In the genomic region with DNA sequence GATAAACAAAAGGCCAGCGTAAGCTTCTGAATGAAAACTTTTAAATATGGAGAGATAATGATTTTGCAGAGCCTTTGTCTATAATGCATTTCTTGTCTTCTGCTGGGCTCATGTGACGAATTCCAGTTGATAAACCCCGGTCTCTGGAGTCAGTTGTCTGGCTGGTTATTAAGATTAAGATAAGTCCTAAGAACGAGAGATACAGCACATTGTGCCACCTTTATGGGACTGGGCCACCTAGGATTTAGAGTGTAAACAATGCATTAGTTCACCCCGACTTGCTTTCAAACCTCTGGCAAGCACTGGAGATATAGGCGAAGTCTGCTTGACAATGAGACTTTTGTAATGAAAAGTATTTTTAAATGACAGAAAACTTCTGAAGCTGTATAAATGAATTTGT, we compare ENCODE assay signal across 21 mouse cellular contexts.
A peak's percentile ranks its signal among the peaks of the same experiment; 100 is the strongest.
DNase-seq lines count a peak whose midpoint lies in the region; ATAC-seq lines count a peak whose summit lies in the region.
"Had no signal": no experiment of that assay in that cellular context is flagged by ENCODE, and none has a peak within 500 bp of the region (broad histone marks: within the 10 kb centered on the region; RNA-seq: fewer than 3 reads in every experiment).

No protein-coding gene starts in this region.

- DNase-seq in heart, adult 8-10 months (ENCODE audit: low spot score): no peak
- no peak for DNase-seq in lung, postnatal 25 days (ENCODE audit: low spot score)
- no peak for DNase-seq in embryo, embryonic 9.5 days (ENCODE audit: extremely low spot score)
- DNase-seq: adrenal gland, adult 8-10 months; adrenal gland, postnatal 14 days; adrenal gland, postnatal 36 days; cerebellum, adult 11-12 months; cerebellum, adult 2 months; cerebellum, adult 9-10 months; cerebellum, postnatal 10 days; cerebellum, postnatal 25 days had no signal

- peak overlapping the region; percentile 35; the same call in 1 of the 2 replicates for H3K27ac ChIP-seq in heart, embryonic 11.5 days (ENCODE audit: low read depth, low read length)
- no peak overlapping the region for H3K27ac ChIP-seq in intestine, embryonic 15.5 days
- H3K27ac ChIP-seq in intestine, embryonic 16.5 days (ENCODE audit: low read length): peak overlapping the region; percentile 85; the same call in 1 of the 2 replicates
- H3K27ac ChIP-seq: embryonic facial prominence, embryonic 13.5 days; embryonic facial prominence, embryonic 15.5 days; forebrain, embryonic 10.5 days; forebrain, embryonic 12.5 days had no signal

- no peaks in the 10 kb centered on the region for H3K9me3 ChIP-seq in heart, embryonic 11.5 days (replicated peaks; ENCODE audit: control insufficient read depth, low read length)
- no peaks in the 10 kb centered on the region for H3K9me3 ChIP-seq in intestine, embryonic 15.5 days
- H3K9me3 ChIP-seq in intestine, embryonic 16.5 days (ENCODE audit: control insufficient read depth, low read length): no peaks in the 10 kb centered on the region
- H3K9me3 ChIP-seq: embryonic facial prominence, embryonic 13.5 days; embryonic facial prominence, embryonic 15.5 days; forebrain, embryonic 10.5 days; forebrain, embryonic 12.5 days had no signal

- no peak overlapping the region for H3K4me3 ChIP-seq in heart, embryonic 11.5 days (ENCODE audit: low read depth, low read length)
- no peak overlapping the region for H3K4me3 ChIP-seq in intestine, embryonic 15.5 days (replicated peaks)
- H3K4me3 ChIP-seq in intestine, embryonic 16.5 days (ENCODE audit: low read length): no peak overlapping the region
- H3K4me3 ChIP-seq: embryonic facial prominence, embryonic 13.5 days; embryonic facial prominence, embryonic 15.5 days; erythroblast, embryonic 14.5 days; forebrain, embryonic 10.5 days; forebrain, embryonic 12.5 days had no signal

- H3K36me3 ChIP-seq in heart, embryonic 11.5 days (ENCODE audit: control insufficient read depth, insufficient read depth, low read length): no peaks in the 10 kb centered on the region
- no peaks in the 10 kb centered on the region for H3K36me3 ChIP-seq in intestine, embryonic 15.5 days
- no peaks in the 10 kb centered on the region for H3K36me3 ChIP-seq in intestine, embryonic 16.5 days (ENCODE audit: control insufficient read depth, insufficient read depth, low read length)
- H3K36me3 ChIP-seq: embryonic facial prominence, embryonic 13.5 days; embryonic facial prominence, embryonic 15.5 days; forebrain, embryonic 10.5 days; forebrain, embryonic 12.5 days had no signal

- no peaks in the 10 kb centered on the region for H3K27me3 ChIP-seq in heart, embryonic 11.5 days (ENCODE audit: control insufficient read depth, insufficient read depth, low read length)
- H3K27me3 ChIP-seq in intestine, embryonic 15.5 days (replicated peaks): no peaks in the 10 kb centered on the region
- H3K27me3 ChIP-seq in intestine, embryonic 16.5 days (replicated peaks; ENCODE audit: control insufficient read depth, insufficient read depth, low read length): no peaks in the 10 kb centered on the region
- H3K27me3 ChIP-seq: embryonic facial prominence, embryonic 13.5 days; embryonic facial prominence, embryonic 15.5 days had no signal

- H3K9ac ChIP-seq in heart, embryonic 11.5 days (ENCODE audit: low read depth, low read length): no peak overlapping the region
- no peak overlapping the region for H3K9ac ChIP-seq in intestine, embryonic 15.5 days
- no peak overlapping the region for H3K9ac ChIP-seq in intestine, embryonic 16.5 days (ENCODE audit: low read depth, low read length)
- H3K9ac ChIP-seq: embryonic facial prominence, embryonic 13.5 days; embryonic facial prominence, embryonic 15.5 days; forebrain, embryonic 12.5 days had no signal

- no peak overlapping the region for H3K4me2 ChIP-seq in heart, embryonic 11.5 days
- no peak overlapping the region for H3K4me2 ChIP-seq in intestine, embryonic 15.5 days (replicated peaks)
- H3K4me2 ChIP-seq in intestine, embryonic 16.5 days (ENCODE audit: low read depth, low read length): no peak overlapping the region
- H3K4me2 ChIP-seq: embryonic facial prominence, embryonic 13.5 days; embryonic facial prominence, embryonic 15.5 days; forebrain, embryonic 12.5 days had no signal

- peaks cover 30% of the 10 kb centered on the region for H3K4me1 ChIP-seq in heart, embryonic 11.5 days (ENCODE audit: control insufficient read depth, insufficient read depth, low read length)
- H3K4me1 ChIP-seq in intestine, embryonic 15.5 days (replicated peaks): peaks cover 3% of the 10 kb centered on the region; the same call in 1 of the 2 replicates
- 0 out of 2 replicates have a peak, but pooled peaks cover 4% of the 10 kb centered on the region for H3K4me1 ChIP-seq in intestine, embryonic 16.5 days (ENCODE audit: control insufficient read depth, insufficient read depth, low read length)
- H3K4me1 ChIP-seq: embryonic facial prominence, embryonic 15.5 days; forebrain, embryonic 12.5 days had no signal

- 23% methylated on average over 6 of the region's 6 CpGs for WGBS in heart, embryonic 11.5 days (ENCODE audit: insufficient replicate concordance)
- WGBS in intestine, embryonic 15.5 days: 22% methylated on average over 6 of the region's 6 CpGs
- WGBS in intestine, embryonic 16.5 days: 24% methylated on average over 6 of the region's 6 CpGs

- no peak for ATAC-seq in heart, embryonic 11.5 days (replicated peaks; ENCODE audit: insufficient number of reproducible peaks, low FRiP score, low TSS enrichment)
- peak; percentile 50; the same call in 1 of the 2 replicates for ATAC-seq in intestine, embryonic 15.5 days
- peak; percentile 64 for ATAC-seq in intestine, embryonic 16.5 days
- ATAC-seq: forebrain, embryonic 14.5 days; forebrain, embryonic 16.5 days had no signal
